Mouse (Mus musculus): ENCODE data around the gene Bcl6b. TPM values are rescaled to one million over a fixed set of nuclear protein-coding genes. Genes with fewer than 3 reads are reported as not detected.

Gene Bcl6b
- total and polyA plus RNA-seq, 3 experiments, result 0.22 TPM; not detected in 2

DNA sequence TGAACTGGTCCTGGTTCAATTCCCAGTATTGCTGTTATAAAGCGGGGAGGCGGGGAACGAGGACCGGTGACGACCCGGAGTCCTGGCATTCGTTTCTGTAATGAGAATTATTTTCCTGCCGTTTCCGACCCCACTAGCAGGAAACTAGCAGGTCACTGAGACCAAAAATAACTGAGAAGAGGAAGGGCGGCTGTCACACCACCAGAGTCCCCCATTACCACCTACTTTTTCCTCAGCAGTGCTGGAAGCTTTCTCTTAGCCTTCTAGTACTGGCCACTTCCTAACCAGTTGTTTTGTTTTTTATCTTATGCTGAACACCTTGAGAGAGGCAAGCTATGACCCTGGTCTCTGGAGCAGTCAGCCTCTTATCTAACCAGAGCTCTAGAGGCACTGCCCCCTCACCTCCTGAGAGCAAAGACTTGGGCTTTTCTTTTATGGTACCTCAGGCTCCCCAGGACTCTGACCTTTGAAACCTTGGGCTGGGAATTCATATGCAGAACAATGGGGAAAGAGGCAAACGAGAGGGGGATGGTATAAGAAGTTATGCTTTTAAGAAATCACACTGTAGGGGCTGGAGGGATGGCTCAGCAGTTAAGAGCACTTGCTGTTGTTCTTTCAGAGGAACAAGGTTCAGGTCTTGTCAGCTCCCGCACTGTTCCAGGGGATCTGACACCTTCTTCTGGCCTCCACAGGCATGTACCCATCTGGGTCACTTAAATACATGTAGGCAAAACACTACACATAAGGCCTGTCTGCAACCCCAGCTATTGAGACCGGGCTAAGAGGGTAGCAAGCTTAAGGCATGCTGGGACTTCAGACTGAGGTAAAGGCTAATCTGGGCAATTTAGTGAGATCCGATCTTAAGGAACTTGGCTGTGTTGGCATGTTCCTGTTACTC, 7.7 kb downstream of the Bcl6b start:
- H3K4me1 ChIP-seq (ENCODE audit: insufficient read depth, low read depth, low read length), result peaks cover 60% of the 10 kb centered on the region

DNA sequence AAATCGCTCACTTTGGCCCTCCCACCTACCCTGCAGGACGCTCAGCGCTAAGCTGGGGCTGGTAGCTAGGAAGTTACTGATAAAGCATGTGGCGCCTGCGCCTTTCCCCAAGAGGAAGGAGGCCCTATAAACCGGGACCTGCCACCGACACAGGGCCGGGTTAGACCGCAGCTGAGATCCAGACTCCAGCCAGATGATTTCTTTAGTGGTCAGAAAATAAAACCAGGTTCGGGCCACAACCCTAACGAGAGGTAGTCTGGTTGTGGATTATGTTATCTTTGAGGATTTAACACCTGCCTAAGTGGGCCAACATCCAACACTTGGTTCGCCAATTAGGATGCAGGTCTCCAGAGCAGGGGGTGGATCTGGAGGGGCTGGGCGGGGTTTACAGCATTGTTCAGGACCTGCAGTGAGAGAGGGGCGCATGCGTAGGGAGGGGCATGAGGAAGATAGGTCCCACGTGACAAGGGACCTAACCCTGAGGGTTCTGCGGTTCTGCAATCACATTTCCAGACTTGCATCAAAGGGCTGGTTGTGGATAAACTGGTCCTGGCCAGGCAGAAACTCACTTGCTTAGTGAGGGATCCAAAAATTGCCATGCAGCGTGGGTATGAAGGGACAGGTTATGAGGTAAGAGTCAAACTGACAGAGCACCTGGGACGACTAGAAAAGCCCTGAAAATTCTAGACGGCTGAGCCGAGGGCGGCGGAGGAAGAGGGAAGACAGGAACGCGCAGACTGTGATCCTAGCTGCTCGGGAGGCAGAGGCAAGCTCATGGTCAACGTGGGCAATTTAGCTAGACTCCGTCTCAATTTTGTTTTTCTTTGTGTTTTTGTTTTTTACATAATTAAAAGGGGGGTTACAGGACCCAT, 8.6 kb downstream of the Bcl6b start, which contains the start of gene Slc16a13:
Gene Slc16a13, minus strand, starts transcription at position 334 of the 872 bp plus-strand sequence.
- H3K36me3 ChIP-seq (replicated peaks), result peaks cover 44% of the 10 kb centered on the region
- H3K4me1 ChIP-seq (ENCODE audit: insufficient read depth, low read depth, low read length), result peaks cover 60% of the 10 kb centered on the region
- peak within 1 kb of the TSS; percentile 73 for H3K4me3 ChIP-seq (ENCODE audit: low read depth, low read length)
- ATAC-seq (ENCODE audit: extremely low read depth, insufficient number of reproducible peaks, low FRiP score, poor library complexity, severe bottlenecking) (peak; percentile 83), DNase-seq (ENCODE audit: low spot score) (peak; percentile 97)
- H3K27me3 ChIP-seq (ENCODE audit: insufficient read depth, low read length), result no peaks in the 10 kb centered on the region
- TF ChIP-seq TAL1 (conservative IDR thresholded peaks at IDR 0.05; ENCODE audit: low read depth, low read length) (no peak), POLR2AphosphoS5 (IDR thresholded peaks at IDR 0.05; ENCODE audit: insufficient replicate concordance, low read depth, low read length) (no peak; the same call in 1 of the 2 replicates), CTCF (IDR thresholded peaks at IDR 0.05; ENCODE audit: low read depth, low read length) (no peak), GATA2 (IDR thresholded peaks at IDR 0.05; ENCODE audit: borderline replicate concordance, low read depth, low read length) (no peak), GATA1 (IDR thresholded peaks at IDR 0.05; ENCODE audit: borderline replicate concordance, low read length) (no peak)
- H3K9me3 ChIP-seq (replicated peaks), result no peaks in the 10 kb centered on the region

More for the DNA sequence above, 7.7 kb downstream of the Bcl6b start:
- ATAC-seq (ENCODE audit: extremely low read depth, insufficient number of reproducible peaks, low FRiP score, poor library complexity, severe bottlenecking) (peak; percentile 50), DNase-seq (ENCODE audit: low spot score) (peak; percentile 64)
- Histone ChIP-seq H3K4me3 (ENCODE audit: low read depth, low read length) (peak overlapping the region; percentile 73), H3K36me3 (replicated peaks) (peaks cover 37% of the 10 kb centered on the region), H3K9me3 (replicated peaks) (no peaks in the 10 kb centered on the region), H3K27me3 (ENCODE audit: insufficient read depth, low read length) (0 out of 2 replicates have a peak, but pooled peaks cover 3% of the 10 kb centered on the region)
- TF ChIP-seq CTCF (IDR thresholded peaks at IDR 0.05; ENCODE audit: low read depth, low read length) (no peak), GATA1 (IDR thresholded peaks at IDR 0.05; ENCODE audit: borderline replicate concordance, low read length) (no peak), GATA2 (IDR thresholded peaks at IDR 0.05; ENCODE audit: borderline replicate concordance, low read depth, low read length) (no peak), TAL1 (conservative IDR thresholded peaks at IDR 0.05; ENCODE audit: low read depth, low read length) (peak; percentile 84)

DNA sequence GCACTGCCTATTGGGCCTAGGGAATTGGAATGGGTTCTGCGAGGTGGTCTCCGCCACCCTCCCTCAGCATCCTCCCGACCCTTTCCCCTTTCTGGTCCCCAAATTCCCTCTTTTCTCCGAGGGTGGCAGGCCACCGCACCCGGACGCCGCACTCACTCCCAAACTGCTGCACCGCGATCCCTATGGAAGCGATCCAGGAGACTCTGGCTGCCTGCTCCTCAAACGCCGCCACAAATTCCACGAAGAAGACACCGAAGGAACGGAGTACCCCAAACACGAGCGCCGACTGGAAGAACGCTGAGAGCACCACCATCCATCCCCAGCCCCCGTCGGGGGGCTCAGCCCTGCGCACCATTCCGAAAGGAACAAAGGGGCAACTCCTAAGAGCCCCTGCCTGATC, 9.3 kb downstream of the Bcl6b start:
- TF ChIP-seq TAL1 (conservative IDR thresholded peaks at IDR 0.05; ENCODE audit: low read depth, low read length), result no peak
- no peak for TF ChIP-seq POLR2AphosphoS5 (IDR thresholded peaks at IDR 0.05; ENCODE audit: insufficient replicate concordance, low read depth, low read length)
- no peaks in the 10 kb centered on the region for H3K27me3 ChIP-seq (ENCODE audit: insufficient read depth, low read length)
- peak overlapping the region; percentile 73 for H3K4me3 ChIP-seq (ENCODE audit: low read depth, low read length)
- no peak for DNase-seq (ENCODE audit: low spot score)
- peaks cover 56% of the 10 kb centered on the region for H3K4me1 ChIP-seq (ENCODE audit: insufficient read depth, low read depth, low read length)
- H3K36me3 ChIP-seq (replicated peaks), result peaks cover 50% of the 10 kb centered on the region
- H3K9me3 ChIP-seq (replicated peaks), result no peaks in the 10 kb centered on the region
- no peak for ATAC-seq (ENCODE audit: extremely low read depth, insufficient number of reproducible peaks, low FRiP score, poor library complexity, severe bottlenecking)

GRCm38 (mm10) chr11:70219873-70220272, 9.7 kb downstream of the Bcl6b start:
- Histone ChIP-seq H3K36me3 (replicated peaks) (peaks cover 55% of the 10 kb centered on the region), H3K9me3 (replicated peaks) (0 out of 2 replicates have a peak, but pooled peaks cover 2% of the 10 kb centered on the region), H3K27me3 (ENCODE audit: insufficient read depth, low read length) (no peaks in the 10 kb centered on the region), H3K4me1 (ENCODE audit: insufficient read depth, low read depth, low read length) (peaks cover 56% of the 10 kb centered on the region), H3K4me3 (ENCODE audit: low read depth, low read length) (peak overlapping the region; percentile 73)
- ATAC-seq (ENCODE audit: extremely low read depth, insufficient number of reproducible peaks, low FRiP score, poor library complexity, severe bottlenecking) (no peak), DNase-seq (ENCODE audit: low spot score) (no peak)
- TF ChIP-seq CTCF (IDR thresholded peaks at IDR 0.05; ENCODE audit: low read depth, low read length) (no peak), TAL1 (conservative IDR thresholded peaks at IDR 0.05; ENCODE audit: low read depth, low read length) (no peak), POLR2AphosphoS5 (IDR thresholded peaks at IDR 0.05; ENCODE audit: insufficient replicate concordance, low read depth, low read length) (no peak), GATA2 (IDR thresholded peaks at IDR 0.05; ENCODE audit: borderline replicate concordance, low read depth, low read length) (no peak), GATA1 (IDR thresholded peaks at IDR 0.05; ENCODE audit: borderline replicate concordance, low read length) (no peak)

GRCm38 (mm10) chr11:70218741-70219470, 10.7 kb downstream of the Bcl6b start:
- DNase-seq (ENCODE audit: low spot score) (no peak), ATAC-seq (ENCODE audit: extremely low read depth, insufficient number of reproducible peaks, low FRiP score, poor library complexity, severe bottlenecking) (no peak)
- TF ChIP-seq GATA2 (IDR thresholded peaks at IDR 0.05; ENCODE audit: borderline replicate concordance, low read depth, low read length) (no peak), POLR2AphosphoS5 (IDR thresholded peaks at IDR 0.05; ENCODE audit: insufficient replicate concordance, low read depth, low read length) (no peak), CTCF (IDR thresholded peaks at IDR 0.05; ENCODE audit: low read depth, low read length) (no peak), GATA1 (IDR thresholded peaks at IDR 0.05; ENCODE audit: borderline replicate concordance, low read length) (no peak), TAL1 (conservative IDR thresholded peaks at IDR 0.05; ENCODE audit: low read depth, low read length) (no peak)
- Histone ChIP-seq H3K36me3 (replicated peaks) (peaks cover 51% of the 10 kb centered on the region), H3K4me3 (ENCODE audit: low read depth, low read length) (peak overlapping the region; percentile 58; the same call in 1 of the 2 replicates), H3K9me3 (replicated peaks) (peaks cover 10% of the 10 kb centered on the region; the same call in 1 of the 2 replicates), H3K27me3 (ENCODE audit: insufficient read depth, low read length) (no peaks in the 10 kb centered on the region), H3K4me1 (ENCODE audit: insufficient read depth, low read depth, low read length) (peaks cover 53% of the 10 kb centered on the region)
